Mouse (Mus musculus) CH12.LX (cell line): Measurements from ENCODE around the gene Synpo2l. TPM values are rescaled to one million over a fixed set of nuclear protein-coding genes. Genes with fewer than 3 reads are reported as not detected.
A peak's percentile ranks its signal among the peaks of the same experiment; 100 is the strongest.

ENCODE experiments used
- DNase-seq: peaks from one replicate; pipeline ENCODE4 v3.0.0-alpha.2; 2013; ENCODE audit errors: extremely low read depth
- H3K27ac ChIP-seq: 2 replicates; pipeline ENCODE4 v1.5.1; 2012; ENCODE audit warnings: low read depth, mild to moderate bottlenecking, control low read depth, moderate library complexity; ENCODE audit not compliant: insufficient read depth
- H3K27me3 ChIP-seq: replicated peaks from 2 replicates; pipeline ENCODE3; 2012; ENCODE audit warnings: inconsistent platforms
- H3K36me3 ChIP-seq, 2 experiments: replicated peaks in 1 of 2; 2 replicates each; pipeline versions ENCODE3 to v1.6.1; 2012; ENCODE audit warnings: inconsistent platforms in 1 of 2, low read length in 1 of 2, mild to moderate bottlenecking in 1 of 2, mixed read lengths in 1 of 2, moderate library complexity in 1 of 2; ENCODE audit not compliant: control insufficient read depth in 1 of 2, insufficient read depth in 1 of 2
- H3K4me1 ChIP-seq, 2 experiments: 2 replicates each; pipeline ENCODE4 v1.6.1; 2012; ENCODE audit warnings: inconsistent platforms in 1 of 2, moderate library complexity in 1 of 2; ENCODE audit not compliant: insufficient read depth in 2 of 2, control insufficient read depth in 1 of 2
- H3K4me2 ChIP-seq: 2 replicates; pipeline ENCODE4 v1.6.1; 2012; ENCODE audit warnings: low read depth, mild to moderate bottlenecking, control low read depth; ENCODE audit not compliant: poor library complexity, insufficient read depth, severe bottlenecking
- H3K4me3 ChIP-seq, 3 experiments: fragments of 150-350 bp in 1 of 3; sonication (generic) in 1 of 3; replicated peaks in 1 of 3; 2 replicates each; pipeline versions ENCODE3 to v1.5.1; 2011 to 2012; ENCODE audit warnings: low read depth in 2 of 3, low read length in 2 of 3, mild to moderate bottlenecking in 2 of 3, moderate library complexity in 2 of 3, control low read depth in 1 of 3, improper control_type of control experiment in 1 of 3, inconsistent platforms in 1 of 3, mixed read lengths in 1 of 3; ENCODE audit not compliant: poor library complexity in 1 of 3
- H3K79me2 ChIP-seq: replicated peaks from 2 replicates; pipeline ENCODE4 v1.6.1; 2012; ENCODE audit warnings: mild to moderate bottlenecking, moderate library complexity; ENCODE audit not compliant: control insufficient read depth, poor library complexity, insufficient read depth, severe bottlenecking; ENCODE audit errors: extremely low read depth
- H3K9ac ChIP-seq: 2 replicates; pipeline ENCODE4 v1.6.1; 2012; ENCODE audit warnings: low read depth, mild to moderate bottlenecking, control low read depth, moderate library complexity; ENCODE audit not compliant: insufficient read depth
- H3K9me3 ChIP-seq: replicated peaks from 2 replicates; pipeline ENCODE3; 2012; ENCODE audit warnings: low read length, inconsistent platforms, mixed read lengths
- BHLHE40 ChIP-seq: IDR thresholded peaks from 2 replicates; pipeline ENCODE4 v1.6.1; 2011; ENCODE audit warnings: mild to moderate bottlenecking, low read depth, low read length, improper control_type of control experiment
- CHD1 ChIP-seq: IDR thresholded peaks from 2 replicates; pipeline ENCODE4 v1.6.1; 2012; ENCODE audit warnings: low read depth, low read length, improper control_type of control experiment, inconsistent platforms
- CHD2 ChIP-seq: IDR thresholded peaks from 2 replicates; pipeline ENCODE4 v1.6.1; 2011; ENCODE audit warnings: low read length, improper control_type of control experiment
- ELF1 ChIP-seq: IDR thresholded peaks from 2 replicates; pipeline ENCODE4 v1.6.1; 2014; ENCODE audit warnings: low read depth, mild to moderate bottlenecking, inconsistent platforms, low read length, improper control_type of control experiment
- ETS1 ChIP-seq: conservative IDR thresholded peaks from 2 replicates; pipeline ENCODE4 v1.6.1; 2012; ENCODE audit warnings: low read depth, mild to moderate bottlenecking, inconsistent platforms, low read length, improper control_type of control experiment, moderate library complexity
- GABPA ChIP-seq: IDR thresholded peaks from 2 replicates; pipeline ENCODE4 v1.6.1; 2012; ENCODE audit warnings: low read depth, low read length, improper control_type of control experiment, inconsistent platforms; ENCODE audit not compliant: insufficient replicate concordance
- HCFC1 ChIP-seq: IDR thresholded peaks from 2 replicates; pipeline ENCODE4 v1.6.1; 2012; ENCODE audit warnings: low read depth, mild to moderate bottlenecking, inconsistent platforms, low read length, improper control_type of control experiment
- IRF4 ChIP-seq: IDR thresholded peaks from 2 replicates; pipeline ENCODE4 v1.6.1; 2014; ENCODE audit warnings: low read depth, mild to moderate bottlenecking, inconsistent platforms, low read length, improper control_type of control experiment
- JUN ChIP-seq: IDR thresholded peaks from 2 replicates; pipeline ENCODE4 v1.6.1; 2011; ENCODE audit warnings: low read depth, mild to moderate bottlenecking, low read length, improper control_type of control experiment, moderate library complexity; ENCODE audit not compliant: insufficient read depth
- JUND ChIP-seq: conservative IDR thresholded peaks from 2 replicates; pipeline ENCODE4 v1.6.1; 2011; ENCODE audit warnings: low read depth, low read length, improper control_type of control experiment
- MAX ChIP-seq: IDR thresholded peaks from 2 replicates; pipeline ENCODE4 v1.6.1; 2011; ENCODE audit warnings: low read length, improper control_type of control experiment
- MEF2A ChIP-seq: IDR thresholded peaks from 2 replicates; pipeline ENCODE4 v1.6.1; 2014; ENCODE audit warnings: low read depth, mild to moderate bottlenecking, inconsistent platforms, low read length, improper control_type of control experiment, borderline replicate concordance
- MXI1 ChIP-seq: IDR thresholded peaks from 2 replicates; pipeline ENCODE4 v1.6.1; 2011; ENCODE audit warnings: mild to moderate bottlenecking, low read depth, low read length, improper control_type of control experiment
- MYC ChIP-seq: IDR thresholded peaks from 2 replicates; pipeline ENCODE4 v1.6.1; 2011; ENCODE audit warnings: low read depth, mild to moderate bottlenecking, improper control_type of control experiment, low read length
- NELFE ChIP-seq: IDR thresholded peaks from 2 replicates; pipeline ENCODE4 v1.6.1; 2011; ENCODE audit warnings: low read depth, low read length, improper control_type of control experiment
- POLR2A ChIP-seq: IDR thresholded peaks from 2 replicates; pipeline ENCODE4 v1.6.1; 2011; ENCODE audit warnings: low read depth, mild to moderate bottlenecking, improper control_type of control experiment, low read length
- POLR2AphosphoS2 ChIP-seq: IDR thresholded peaks from 2 replicates; pipeline ENCODE4 v1.6.1; 2011; ENCODE audit warnings: low read depth, low read length, improper control_type of control experiment
- RAD21 ChIP-seq: IDR thresholded peaks from 2 replicates; pipeline ENCODE4 v1.6.1; 2011; ENCODE audit warnings: low read depth, mild to moderate bottlenecking, low read length, improper control_type of control experiment, moderate library complexity
- RCOR1 ChIP-seq: conservative IDR thresholded peaks from 2 replicates; pipeline ENCODE4 v1.6.1; 2012; ENCODE audit warnings: low read depth, mild to moderate bottlenecking, inconsistent platforms, low read length, improper control_type of control experiment
- SIN3A ChIP-seq: IDR thresholded peaks from 2 replicates; pipeline ENCODE4 v1.6.1; 2012; ENCODE audit warnings: low read length, improper control_type of control experiment, inconsistent platforms
- SMC3 ChIP-seq: IDR thresholded peaks from 2 replicates; pipeline ENCODE4 v1.6.1; 2011; ENCODE audit warnings: low read depth, low read length, improper control_type of control experiment
- TBP ChIP-seq: conservative IDR thresholded peaks from 2 replicates; pipeline ENCODE4 v1.6.1; 2011; ENCODE audit warnings: low read depth, low read length, improper control_type of control experiment
- UBTF ChIP-seq: IDR thresholded peaks from 2 replicates; pipeline ENCODE4 v1.6.1; 2012; ENCODE audit warnings: low read depth, mild to moderate bottlenecking, inconsistent platforms, low read length, improper control_type of control experiment, moderate library complexity
- USF1 ChIP-seq: IDR thresholded peaks from 2 replicates; pipeline ENCODE4 v1.6.1; 2014; ENCODE audit warnings: low read depth, mild to moderate bottlenecking, inconsistent platforms, low read length, improper control_type of control experiment
- USF2 ChIP-seq: conservative IDR thresholded peaks from 2 replicates; pipeline ENCODE4 v1.6.1; 2011; ENCODE audit warnings: low read depth, low read length, improper control_type of control experiment
- ZKSCAN1 ChIP-seq: IDR thresholded peaks from 2 replicates; pipeline ENCODE4 v1.6.1; 2012; ENCODE audit warnings: low read depth, inconsistent platforms, low read length, improper control_type of control experiment, borderline replicate concordance
- ZMIZ1 ChIP-seq: IDR thresholded peaks from 2 replicates; pipeline ENCODE4 v1.6.1; 2012; ENCODE audit warnings: low read depth, mild to moderate bottlenecking, inconsistent platforms, low read length, improper control_type of control experiment
- ZNF384 ChIP-seq: IDR thresholded peaks from 2 replicates; pipeline ENCODE4 v1.6.1; 2012; ENCODE audit warnings: low read depth, low read length, improper control_type of control experiment, inconsistent platforms
- dilution Hi-C: fragments of 300-500 bp; cut with MboI; formaldehyde crosslinking; loops from 2 replicates; pipeline ENCODE4 v1.14.3; 2020; ENCODE audit warnings: low sequenced_read_pairs; ENCODE audit not compliant: extremely low pct_unique_long_range_greater_than_20kb, extremely low pct_ligation_motif_present
- in situ Hi-C: fragments of 300-500 bp; cut with MboI; formaldehyde crosslinking; loops from 3 replicates; pipeline ENCODE4 v1.14.3; 2019; ENCODE audit warnings: low sequenced_read_pairs, low pct_ligation_motif_present, low pct_unique_long_range_greater_than_20kb, mixed read lengths
- polyA plus RNA-seq: library from polyadenylated mRNA; unstranded; fragments of >175 nt; gene quantifications from 2 replicates; pipeline ENCODE4 v1.2.1, GENCODE M21; 2012; ENCODE audit warnings: low read depth; ENCODE audit not compliant: insufficient read length
- total RNA-seq, 2 experiments: library from RNA; depleted of rRNA; stranded (reverse); fragments of 300-350 nt in 1 of 2; fragments of >200 nt in 1 of 2; gene quantifications; 2 replicates each; pipeline ENCODE4 v1.2.3; 2012 to 2014

Synpo2l gene
- total and polyA plus RNA-seq, 3 experiments = 0.04 to 0.13 TPM; not detected in 1

GRCm38 (mm10) chr14:20708239-20708638 is 40.1 kb upstream of the Synpo2l start:
- Histone ChIP-seq H3K27ac (no peak overlapping the region), H3K79me2 (peaks cover 15% of the 10 kb centered on the region), H3K4me2 (peak overlapping the region; percentile 64), H3K36me3 (peaks cover 36 to 53% of the 10 kb centered on the region in 2 experiments)
- TF ChIP-seq USF2 (peak; percentile 61), SIN3A (peak; percentile 70; the same call in 1 of the 2 replicates), UBTF (0 out of 2 replicates have a peak, but pooled peaks have one; percentile 14), POLR2A (no peak), USF1 (peak; percentile 41; the same call in 1 of the 2 replicates), BHLHE40 (peak; percentile 76)
- TF ChIP-seq, all 38 proteins: peak for 5
- Histone ChIP-seq H3K27me3 (no peaks in the 10 kb centered on the region), H3K9me3 (no peaks in the 10 kb centered on the region), H3K9ac (peak overlapping the region; percentile 83), H3K4me3 (peak overlapping the region; percentile 81 to 87 (median 84)), H3K4me1 (peaks cover 0 to 33% of the 10 kb centered on the region in 2 experiments; a peak in 2 of 4 replicates)
- in situ Hi-C loops = no loop called here
- dilution Hi-C loops = no loop called here
- DNase-seq = no peak

- DNase-seq = peak; percentile 71
- Histone ChIP-seq H3K79me2 (peaks cover 21% of the 10 kb centered on the region), H3K36me3 (peaks cover 29 to 45% of the 10 kb centered on the region in 2 experiments), H3K4me1 (peaks cover 0 to 33% of the 10 kb centered on the region in 2 experiments; a peak in 2 of 4 replicates), H3K9ac (peak within 1 kb of the TSS; percentile 83), H3K4me2 (peak within 1 kb of the TSS; percentile 64), H3K27ac (peak within 1 kb of the TSS; percentile 13; the same call in 1 of the 2 replicates), H3K4me3 (peak within 1 kb of the TSS; percentile 81 to 87 (median 84)), H3K9me3 (no peaks in the 10 kb centered on the region), H3K27me3 (no peaks in the 10 kb centered on the region)
- in situ Hi-C loops = no loop called here
- dilution Hi-C loops = no loop called here
- TF ChIP-seq MAX (peak; percentile 78; the same call in 1 of the 2 replicates), IRF4 (peak; percentile 37; the same call in 1 of the 2 replicates), UBTF (0 out of 2 replicates have a peak, but pooled peaks have one; percentile 48), TBP (no peak; the same call in 1 of the 2 replicates), JUND (no peak), HCFC1 (peak; percentile 90), MYC (peak; percentile 87), NELFE (peak; percentile 86), JUN (no peak), USF2 (no peak; the same call in 1 of the 2 replicates), ETS1 (peak; percentile 57), ZNF384 (no peak), RAD21 (no peak), SIN3A (peak; percentile 99), ZKSCAN1 (no peak), USF1 (peak; percentile 70), CHD1 (no peak), GABPA (no peak), BHLHE40 (peak; percentile 74), POLR2AphosphoS2 (no peak), CHD2 (peak; percentile 57; the same call in 1 of the 2 replicates), ELF1 (peak; percentile 88), ZMIZ1 (peak; percentile 58), MEF2A (peak; percentile 3), RCOR1 (no peak), SMC3 (no peak), MXI1 (peak; percentile 94)
These were observed 39.3 kb upstream of the Synpo2l start, which contains the start of gene Zswim8 for GRCm38 (mm10) chr14:20707201-20708190. TSS of gene Zswim8 (plus strand) at chr14:20707552.
